ENCODE assay signal across 8 mouse cellular contexts in the genomic region with DNA sequence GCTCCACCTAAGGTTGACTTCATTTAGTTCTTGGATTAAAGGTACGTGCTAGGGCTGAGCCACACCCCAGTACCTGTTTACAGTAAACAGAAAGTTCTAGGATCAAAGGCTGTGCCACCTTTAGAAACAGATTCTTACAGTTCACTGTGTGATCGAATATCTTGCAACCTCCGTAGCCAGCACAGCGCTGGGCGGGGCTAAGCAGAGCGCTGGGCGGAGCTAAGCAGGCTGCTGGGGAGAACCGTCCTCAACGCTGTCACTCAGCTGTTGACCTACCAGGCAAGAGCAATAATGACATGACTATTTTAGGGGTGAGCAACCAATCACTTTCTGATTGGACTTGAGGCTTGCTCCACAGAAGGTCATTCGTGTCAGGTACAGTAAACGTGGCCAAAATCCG. TPM values are rescaled to one million over a fixed set of nuclear protein-coding genes. Genes with fewer than 3 reads are reported as not detected.
DNase-seq lines count a peak whose midpoint lies in the region; ATAC-seq lines count a peak whose summit lies in the region.

No protein-coding gene starts in this region.

- DNase-seq in adrenal gland, adult 2 months = peak; percentile 64
- no peak for DNase-seq in adrenal gland, postnatal 4 days (ENCODE audit: low spot score in 2 of 2)
- peak; percentile 31 for DNase-seq in brain, adult 2 months (ENCODE audit: low read depth, low spot score)
- DNase-seq in liver = peak; percentile 85
- DNase-seq in left cerebral cortex, postnatal 14 days (ENCODE audit: low spot score in 2 of 2) = no peak
- no peak for DNase-seq in layer of hippocampus, postnatal 36 days

- H3K4me2 ChIP-seq in hindbrain, embryonic 13.5 days = 0 out of 2 replicates have a peak overlapping the region, but pooled peaks have one; percentile 13
- peak overlapping the region; percentile 33; the same call in 1 of the 2 replicates for H3K4me2 ChIP-seq in neural tube, embryonic 13.5 days

- ATAC-seq in hindbrain, embryonic 13.5 days (ENCODE audit: low FRiP score) = no peak
- no peak for ATAC-seq in neural tube, embryonic 13.5 days (ENCODE audit: low read depth)

- peaks cover 13% of the 10 kb centered on the region; the same call in 1 of the 2 replicates for H3K4me1 ChIP-seq in hindbrain, embryonic 13.5 days (replicated peaks)
- 0 out of 2 replicates have a peak, but pooled peaks cover 12% of the 10 kb centered on the region for H3K4me1 ChIP-seq in neural tube, embryonic 13.5 days (replicated peaks)

- no peaks in the 10 kb centered on the region for H3K36me3 ChIP-seq in hindbrain, embryonic 13.5 days
- H3K36me3 ChIP-seq in neural tube, embryonic 13.5 days = no peaks in the 10 kb centered on the region

- H3K9ac ChIP-seq in hindbrain, embryonic 13.5 days = 0 out of 2 replicates have a peak overlapping the region, but pooled peaks have one; percentile 35
- H3K9ac ChIP-seq in neural tube, embryonic 13.5 days = no peak overlapping the region

- no peaks in the 10 kb centered on the region for H3K9me3 ChIP-seq in hindbrain, embryonic 13.5 days
- H3K9me3 ChIP-seq in neural tube, embryonic 13.5 days = no peaks in the 10 kb centered on the region

- 10% methylated on average over 12 of the region's 12 CpGs for WGBS in hindbrain, embryonic 13.5 days
- 11% methylated on average over 12 of the region's 12 CpGs for WGBS in neural tube, embryonic 13.5 days

- H3K4me3 ChIP-seq in hindbrain, embryonic 13.5 days = no peak overlapping the region
- H3K4me3 ChIP-seq in neural tube, embryonic 13.5 days = no peak overlapping the region

- peaks cover 18% of the 10 kb centered on the region for H3K27me3 ChIP-seq in hindbrain, embryonic 13.5 days
- H3K27me3 ChIP-seq in neural tube, embryonic 13.5 days = peaks cover 10% of the 10 kb centered on the region; the same call in 1 of the 2 replicates

- intact Hi-C loops in left cerebral cortex, postnatal 14 days (cut with DNase I) = loop anchor here (10.0 kb wide), 1 partner anchor 196 kb away; no protein-coding TSS in a partner anchor

- H3K27ac ChIP-seq in hindbrain, embryonic 13.5 days = no peak overlapping the region
- H3K27ac ChIP-seq in neural tube, embryonic 13.5 days (replicated peaks) = no peak overlapping the region

RNA-seq across cellular contexts. Expression of a gene that starts 7.9 kb away (rescaled TPM):
- total RNA-seq in adrenal gland, adult 2 months (2021) = 100 to 1,000 TPM; 172 to 181 TPM
- polyA plus RNA-seq in adrenal gland, adult 2 months (2012; rRNA removed) = 118 and 132 TPM in 2 replicates
- 100 to 1,000 TPM in 1 of 2 experiments, 10 to 100 TPM in 1; 93.9 to 111 TPM for total RNA-seq in adrenal gland, postnatal 4 days (2021)
- 53.1 and 56.4 TPM in 2 replicates for polyA plus RNA-seq in hindbrain, embryonic 13.5 days (2015; fragmentation: Nextera tagmentation; extraction: Ambion mirVana)
- 54.0 and 57.9 TPM in 2 replicates for polyA plus RNA-seq in neural tube, embryonic 13.5 days (2015; fragmentation: Nextera tagmentation; extraction: Ambion mirVana)
- total RNA-seq in left cerebral cortex, postnatal 14 days (2021) = 10 to 100 TPM; 65.8 to 70.5 TPM
- total RNA-seq in layer of hippocampus, postnatal 36 days (2021) = 10 to 100 TPM; 60.0 to 63.0 TPM

RNA-seq across cellular contexts. Expression of a gene that starts 34.3 kb away (rescaled TPM):
- total RNA-seq in adrenal gland, adult 2 months (2021) = 1 to 10 TPM; 5.6 to 5.8 TPM
- 4.2 and 4.3 TPM in 2 replicates for polyA plus RNA-seq in adrenal gland, adult 2 months (2012; rRNA removed)
- total RNA-seq in adrenal gland, postnatal 4 days (2021) = 10 to 100 TPM in 1 of 2 experiments, 1 to 10 TPM in 1; 7.4 to 10.1 TPM
- polyA plus RNA-seq in hindbrain, embryonic 13.5 days (2015; fragmentation: Nextera tagmentation; extraction: Ambion mirVana) = 43.2 and 44.4 TPM in 2 replicates
- polyA plus RNA-seq in neural tube, embryonic 13.5 days (2015; fragmentation: Nextera tagmentation; extraction: Ambion mirVana) = 39.1 and 43.8 TPM in 2 replicates
- 10 to 100 TPM; 39.8 to 40.7 TPM for total RNA-seq in left cerebral cortex, postnatal 14 days (2021)
- total RNA-seq in layer of hippocampus, postnatal 36 days (2021) = 10 to 100 TPM; 25.8 to 26.1 TPM

RNA-seq across cellular contexts. Expression of a gene that starts 36.1 kb away (rescaled TPM):
- total RNA-seq in adrenal gland, adult 2 months (2021) = 100 to 1,000 TPM; 116 to 132 TPM
- polyA plus RNA-seq in adrenal gland, adult 2 months (2012; rRNA removed) = 55.2 and 65.0 TPM in 2 replicates
- total RNA-seq in adrenal gland, postnatal 4 days (2021) = 10 to 100 TPM; 73.1 to 89.5 TPM
- polyA plus RNA-seq in hindbrain, embryonic 13.5 days (2015; fragmentation: Nextera tagmentation; extraction: Ambion mirVana) = 23.8 and 24.1 TPM in 2 replicates
- 22.3 and 23.4 TPM in 2 replicates for polyA plus RNA-seq in neural tube, embryonic 13.5 days (2015; fragmentation: Nextera tagmentation; extraction: Ambion mirVana)
- total RNA-seq in left cerebral cortex, postnatal 14 days (2021) = 10 to 100 TPM; 55.7 to 56.8 TPM
- total RNA-seq in layer of hippocampus, postnatal 36 days (2021) = 10 to 100 TPM; 54.0 to 61.5 TPM

RNA-seq across cellular contexts. Expression of a gene that starts 39.0 kb away (rescaled TPM):
- total RNA-seq in adrenal gland, adult 2 months (2021) = not detected
- polyA plus RNA-seq in adrenal gland, adult 2 months (2012; rRNA removed) = 0.06 and 0.19 TPM in 2 replicates
- total RNA-seq in adrenal gland, postnatal 4 days (2021) = under 1 TPM; 0.23 to 0.59 TPM
- polyA plus RNA-seq in hindbrain, embryonic 13.5 days (2015; fragmentation: Nextera tagmentation; extraction: Ambion mirVana) = 0.10 and 0.14 TPM in 2 replicates
- 0.10 TPM in 1 of 2 replicates, not detected in the other for polyA plus RNA-seq in neural tube, embryonic 13.5 days (2015; fragmentation: Nextera tagmentation; extraction: Ambion mirVana)
- total RNA-seq in left cerebral cortex, postnatal 14 days (2021) = under 1 TPM in 1 of 2 experiments, not detected in 1; 0.13 TPM
- total RNA-seq in layer of hippocampus, postnatal 36 days (2021) = not detected

Comparison
In these comparisons a context has a peak if more than half of its experiments do, and no peak if none do; other contexts are left out.
1. DNase-seq: peak in adrenal gland, adult 2 months (single experiment), brain, adult 2 months (single experiment) and liver (single experiment); none in adrenal gland, postnatal 4 days (0 of 2), left cerebral cortex, postnatal 14 days (0 of 2) and layer of hippocampus, postnatal 36 days (0 of 2).